Mouse (Mus musculus) small intestine, adult 2 months (tissue): ENCODE measurements at regions not wholly inside any gene's neighbourhood (a gene's known extent, or its start where the extent isn't known, plus 50 kb on each side); places are given as distances from the start of the nearest gene placed in this dataset.

Source experiments
- CTCF ChIP-seq: fragments of 200-500 bp; IDR thresholded peaks from 2 replicates; pipeline ENCODE4 v1.5.1; 2012; ENCODE audit warnings: low read depth, mild to moderate bottlenecking, control low read depth, inconsistent platforms, low read length, moderate library complexity, mixed read lengths; ENCODE audit not compliant: insufficient replicate concordance, insufficient read length; ENCODE audit errors: extremely low read depth
- POLR2A ChIP-seq: fragments of 200-500 bp; IDR thresholded peaks from 2 replicates; pipeline ENCODE4 v1.6.1; 2012; ENCODE audit warnings: low read depth, mild to moderate bottlenecking, control low read depth, inconsistent platforms, low read length, moderate library complexity

- TF ChIP-seq POLR2A (no peak), CTCF (no peak)
These were observed 86.1 kb downstream of the Fam114a2 start for GRCm38 (mm10) chr11:57432299-57432698.
